8 mouse cellular contexts compared by ENCODE assay signal in the genomic region with DNA sequence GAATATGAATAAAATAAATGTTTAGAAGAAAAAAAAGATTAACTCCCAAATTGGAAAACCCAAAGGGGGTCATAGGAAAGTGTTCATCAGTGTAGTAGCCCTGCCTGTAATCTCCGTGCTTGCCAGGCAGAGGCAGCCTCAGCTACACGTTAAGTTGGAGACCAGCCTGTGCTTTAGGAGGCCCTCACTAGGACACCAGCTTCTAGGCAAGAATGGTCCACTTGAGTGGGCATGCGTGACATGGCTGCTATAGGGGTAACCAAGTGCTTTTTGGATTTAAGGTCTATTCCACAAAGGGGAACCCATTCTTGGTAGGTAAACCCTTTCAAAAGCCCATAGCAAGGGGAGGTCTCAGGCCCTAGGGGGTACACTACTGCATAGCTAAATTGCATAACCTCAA. TPM values are rescaled to one million over a fixed set of nuclear protein-coding genes. Genes with fewer than 3 reads are reported as not detected.
A peak's percentile ranks its signal among the peaks of the same experiment; 100 is the strongest.
DNase-seq lines count a peak whose midpoint lies in the region; ATAC-seq and TF ChIP-seq lines count a peak whose summit lies in the region.

No protein-coding gene starts in this region.

- H3K27me3 ChIP-seq in lung, embryonic 15.5 days = no peaks in the 10 kb centered on the region
- H3K27me3 ChIP-seq in embryonic facial prominence, embryonic 11.5 days (ENCODE audit: control insufficient read depth, insufficient read depth, low read length) = no peaks in the 10 kb centered on the region
- no peaks in the 10 kb centered on the region for H3K27me3 ChIP-seq in limb, embryonic 10.5 days (ENCODE audit: low read depth, poor library complexity, severe bottlenecking)
- no peaks in the 10 kb centered on the region for H3K27me3 ChIP-seq in neural tube, embryonic 13.5 days

- H3K4me2 ChIP-seq in lung, embryonic 15.5 days = peak overlapping the region; percentile 69
- peak overlapping the region; percentile 72 for H3K4me2 ChIP-seq in embryonic facial prominence, embryonic 11.5 days (ENCODE audit: low read depth, low read length)
- peak overlapping the region; percentile 67 for H3K4me2 ChIP-seq in neural tube, embryonic 13.5 days

- 19% methylated on average over 3 of the region's 3 CpGs for WGBS in lung, embryonic 15.5 days
- 20% methylated on average over 3 of the region's 3 CpGs for WGBS in embryonic facial prominence, embryonic 11.5 days
- WGBS in limb, embryonic 10.5 days = 35% methylated on average over 3 of the region's 3 CpGs
- WGBS in neural tube, embryonic 13.5 days = 31% methylated on average over 3 of the region's 3 CpGs

- no peak for TF ChIP-seq CTCF in gastrocnemius, adult 2 months (IDR thresholded peaks at IDR 0.05)

- peaks cover 21% of the 10 kb centered on the region; the same call in 1 of the 2 replicates for H3K36me3 ChIP-seq in lung, embryonic 15.5 days
- H3K36me3 ChIP-seq in embryonic facial prominence, embryonic 11.5 days (replicated peaks; ENCODE audit: control insufficient read depth, insufficient read depth, low read depth, low read length) = no peaks in the 10 kb centered on the region; the same call in none of the 2 replicates
- peaks cover 50% of the 10 kb centered on the region for H3K36me3 ChIP-seq in limb, embryonic 10.5 days
- H3K36me3 ChIP-seq in neural tube, embryonic 13.5 days = peaks cover 18% of the 10 kb centered on the region

- H3K9ac ChIP-seq in lung, embryonic 15.5 days = peak overlapping the region; percentile 74
- H3K9ac ChIP-seq in embryonic facial prominence, embryonic 11.5 days (replicated peaks; ENCODE audit: low read length) = peak overlapping the region; percentile 87
- H3K9ac ChIP-seq in neural tube, embryonic 13.5 days = peak overlapping the region; percentile 88

- H3K4me1 ChIP-seq in lung, embryonic 15.5 days = peaks cover 22% of the 10 kb centered on the region
- no peaks in the 10 kb centered on the region for H3K4me1 ChIP-seq in embryonic facial prominence, embryonic 11.5 days (ENCODE audit: control insufficient read depth, insufficient read depth, low read length)
- H3K4me1 ChIP-seq in limb, embryonic 10.5 days = peaks cover 22% of the 10 kb centered on the region
- H3K4me1 ChIP-seq in neural tube, embryonic 13.5 days (replicated peaks) = peaks cover 28% of the 10 kb centered on the region

- H3K27ac ChIP-seq in lung, embryonic 15.5 days = no peak overlapping the region
- no peak overlapping the region for H3K27ac ChIP-seq in embryonic facial prominence, embryonic 11.5 days (replicated peaks; ENCODE audit: low read depth, low read length)
- 0 out of 2 replicates have a peak overlapping the region, but pooled peaks have one; percentile 56 for H3K27ac ChIP-seq in limb, embryonic 10.5 days
- no peak overlapping the region for H3K27ac ChIP-seq in neural tube, embryonic 13.5 days (replicated peaks)
- no peak overlapping the region for H3K27ac ChIP-seq in gastrocnemius, adult 2 months

- no peaks in the 10 kb centered on the region for H3K9me3 ChIP-seq in lung, embryonic 15.5 days
- H3K9me3 ChIP-seq in embryonic facial prominence, embryonic 11.5 days (replicated peaks; ENCODE audit: control insufficient read depth, low read length) = no peaks in the 10 kb centered on the region
- no peaks in the 10 kb centered on the region for H3K9me3 ChIP-seq in limb, embryonic 10.5 days (replicated peaks)
- no peaks in the 10 kb centered on the region for H3K9me3 ChIP-seq in neural tube, embryonic 13.5 days

- ATAC-seq in lung, embryonic 15.5 days (ENCODE audit: borderline replicate concordance, extremely low read depth, low FRiP score, low TSS enrichment) = no peak
- no peak for ATAC-seq in embryonic facial prominence, embryonic 11.5 days (replicated peaks; ENCODE audit: insufficient number of reproducible peaks, low FRiP score, low TSS enrichment, low read depth)
- no peak for ATAC-seq in neural tube, embryonic 13.5 days (ENCODE audit: low read depth)

- intact Hi-C loops in gastrocnemius, adult 2 months (cut with DNase I) = no loop called here

- peak overlapping the region; percentile 88 for H3K4me3 ChIP-seq in lung, embryonic 15.5 days
- peak overlapping the region; percentile 87 for H3K4me3 ChIP-seq in embryonic facial prominence, embryonic 11.5 days (ENCODE audit: low read depth, low read length)
- H3K4me3 ChIP-seq in limb, embryonic 10.5 days = peak overlapping the region; percentile 95
- peak overlapping the region; percentile 88 for H3K4me3 ChIP-seq in neural tube, embryonic 13.5 days
- no peak overlapping the region for H3K4me3 ChIP-seq in gastrocnemius, adult 2 months

- no peak for DNase-seq in lung, postnatal 4 days
- DNase-seq in embryonic facial prominence, embryonic 11.5 days (ENCODE audit: low spot score) = peak; percentile 25
- DNase-seq in limb, embryonic 10.5 days (ENCODE audit: low spot score) = peak; percentile 46
- DNase-seq in layer of hippocampus, postnatal 14 days (ENCODE audit: low spot score in 2 of 2) = no peak
- DNase-seq in gastrocnemius, adult 2 months = no peak
- DNase-seq in thymus, postnatal 36 days = no peak

RNA-seq across cellular contexts. Expression of a gene that starts 1.2 kb away (rescaled TPM):
- 34.7 and 38.3 TPM in 2 replicates for polyA plus RNA-seq in lung, embryonic 15.5 days (2015; fragmentation: Nextera tagmentation; extraction: Ambion mirVana)
- 52.5 and 52.8 TPM in 2 replicates for polyA plus RNA-seq in embryonic facial prominence, embryonic 11.5 days (2014; fragmentation: Nextera tagmentation; extraction: Ambion mirVana)
- 54.7 and 65.4 TPM in 2 replicates for polyA plus RNA-seq in limb, embryonic 10.5 days (2016; fragmentation: Nextera tagmentation; extraction: Ambion mirVana)
- polyA plus RNA-seq in neural tube, embryonic 13.5 days (2015; fragmentation: Nextera tagmentation; extraction: Ambion mirVana) = 15.8 TPM in 2 replicates
- 1 to 10 TPM; 5.2 to 6.9 TPM for total RNA-seq in layer of hippocampus, postnatal 14 days (2021)
- total RNA-seq in gastrocnemius, adult 2 months (2021) = 1 to 10 TPM in 1 of 2 experiments, under 1 TPM in 1; 0.31 to 1.6 TPM

RNA-seq across cellular contexts. Expression of a gene that starts 1.3 kb away (rescaled TPM):
- 2.7 and 3.8 TPM in 2 replicates for polyA plus RNA-seq in lung, embryonic 15.5 days (2015; fragmentation: Nextera tagmentation; extraction: Ambion mirVana)
- 5.7 and 7.8 TPM in 2 replicates for polyA plus RNA-seq in embryonic facial prominence, embryonic 11.5 days (2014; fragmentation: Nextera tagmentation; extraction: Ambion mirVana)
- polyA plus RNA-seq in limb, embryonic 10.5 days (2016; fragmentation: Nextera tagmentation; extraction: Ambion mirVana) = 3.0 and 3.4 TPM in 2 replicates
- 2.7 and 3.6 TPM in 2 replicates for polyA plus RNA-seq in neural tube, embryonic 13.5 days (2015; fragmentation: Nextera tagmentation; extraction: Ambion mirVana)
- 10 to 100 TPM; 10.7 to 11.2 TPM for total RNA-seq in layer of hippocampus, postnatal 14 days (2021)
- total RNA-seq in gastrocnemius, adult 2 months (2021) = 10 to 100 TPM in 1 of 2 experiments, 1 to 10 TPM in 1; 6.3 to 11.3 TPM

RNA-seq across cellular contexts. Expression of a gene that starts 22.6 kb away (rescaled TPM):
- 65.5 and 67.7 TPM in 2 replicates for polyA plus RNA-seq in lung, embryonic 15.5 days (2015; fragmentation: Nextera tagmentation; extraction: Ambion mirVana)
- polyA plus RNA-seq in embryonic facial prominence, embryonic 11.5 days (2014; fragmentation: Nextera tagmentation; extraction: Ambion mirVana) = 104 and 106 TPM in 2 replicates
- 136 and 141 TPM in 2 replicates for polyA plus RNA-seq in limb, embryonic 10.5 days (2016; fragmentation: Nextera tagmentation; extraction: Ambion mirVana)
- polyA plus RNA-seq in neural tube, embryonic 13.5 days (2015; fragmentation: Nextera tagmentation; extraction: Ambion mirVana) = 51.4 and 57.7 TPM in 2 replicates
- 10 to 100 TPM; 69.2 to 71.0 TPM for total RNA-seq in layer of hippocampus, postnatal 14 days (2021)
- total RNA-seq in gastrocnemius, adult 2 months (2021) = 10 to 100 TPM; 27.8 to 28.1 TPM

Comparison
In these comparisons a context has a peak if more than half of its experiments do, and no peak if none do; other contexts are left out.
1. DNase-seq: peak in embryonic facial prominence, embryonic 11.5 days (single experiment) and limb, embryonic 10.5 days (single experiment); none in lung, postnatal 4 days (0 of 2), layer of hippocampus, postnatal 14 days (0 of 2), gastrocnemius, adult 2 months (single experiment) and thymus, postnatal 36 days (0 of 2).
2. Peak in every context shown above with its lines, with median percentiles within 50 percentile points of each other: H3K4me2 ChIP-seq and H3K9ac ChIP-seq.